Mouse (Mus musculus) frontal cortex, adult 2 months (tissue): ENCODE data around the gene Pwp2. TPM values are rescaled to one million over a fixed set of nuclear protein-coding genes. Genes with fewer than 3 reads are reported as not detected.
"Not testable (repeated sequence)": the region's sequence is repeated elsewhere in the genome, so short reads cannot be mapped to it uniquely, and the experiment has no call there.

Experiments used
- DNase-seq, 2 experiments: peaks; one replicate each; pipeline ENCODE4 v3.0.0; 2022; ENCODE audit warnings: low spot score in 1 of 2; ENCODE audit errors: extremely low spot score in 1 of 2
- polyA plus RNA-seq: library from polyadenylated mRNA; depleted of rRNA; stranded (reverse); fragments of >200 nt; gene quantifications from 2 replicates; pipeline ENCODE4 v1.2.3, GENCODE M21; 2012

Gene Pwp2
- polyA plus RNA-seq, 1 experiment: 18.0 TPM

GRCm38 (mm10) chr10:78147908-78148441, 37.0 kb downstream of the Pwp2 start:
- DNase-seq: no peak

DNA sequence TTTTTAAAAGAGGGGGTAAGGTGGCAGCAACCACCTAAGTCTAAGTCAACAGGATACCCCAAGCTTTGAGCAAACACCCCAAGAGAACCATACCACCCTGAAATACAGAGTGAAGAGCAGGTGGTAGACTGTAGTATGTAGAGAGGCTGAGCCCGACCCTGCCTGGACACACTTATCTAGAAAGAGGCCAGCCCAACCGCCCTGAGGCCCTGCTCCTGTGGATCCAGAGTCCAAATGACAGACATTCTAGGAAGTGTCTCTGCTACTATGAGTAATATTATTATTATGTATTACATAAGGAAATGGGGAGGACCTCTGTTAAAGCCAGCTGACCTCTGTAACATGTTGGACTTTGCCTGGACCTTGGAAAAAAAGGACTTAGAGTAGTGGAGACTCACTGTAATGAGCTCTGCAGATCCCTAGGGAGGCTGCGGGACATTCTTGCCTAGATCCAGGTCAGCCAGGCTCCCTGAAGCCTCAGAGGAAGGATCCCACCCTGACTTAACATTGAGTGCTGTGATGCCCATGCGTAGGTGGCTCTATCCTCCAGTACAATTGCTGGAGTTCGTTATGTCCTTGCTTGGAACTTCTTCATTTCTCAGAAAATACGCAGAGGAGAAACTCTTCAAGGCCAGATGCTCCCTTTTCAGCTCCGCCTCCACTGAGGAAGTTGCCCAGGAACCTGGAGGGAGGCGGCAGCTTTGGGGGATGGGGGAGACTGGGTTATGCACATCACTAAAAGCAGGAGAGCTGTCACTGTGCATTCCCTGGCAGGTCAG, 41.0 kb downstream of the Pwp2 start:
- DNase-seq: peak in 1 of 2 experiments; percentile 75

- DNase-seq: no peak
Observed at GRCm38 (mm10) chr10:78140843-78141242, 44.1 kb downstream of the Pwp2 start.

DNA sequence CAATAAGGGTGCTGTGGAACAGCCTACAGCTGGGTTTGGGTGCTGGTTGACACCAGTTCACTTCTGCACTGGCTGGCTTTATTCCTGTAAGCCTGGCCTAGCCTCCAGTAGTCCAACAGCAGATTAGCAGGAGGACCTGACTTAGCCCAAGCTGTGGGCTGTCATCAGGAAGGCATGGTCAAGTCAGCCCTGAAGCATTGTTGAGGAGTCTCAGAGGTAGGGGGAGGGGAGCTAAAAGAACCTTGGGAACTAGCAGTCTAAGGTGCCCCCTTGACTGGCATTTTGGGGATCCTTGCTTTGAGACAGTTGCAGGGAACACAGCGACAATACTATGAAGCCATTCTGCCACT, 44.7 kb downstream of the Pwp2 start:
- DNase-seq: no peak

GRCm38 (mm10) chr10:78139572-78140250, 45.2 kb downstream of the Pwp2 start:
- DNase-seq: no peak

- DNase-seq: no peak
Observed at GRCm38 (mm10) chr10:78138812-78139523, 46.0 kb downstream of the Pwp2 start.

GRCm38 (mm10) chr10:78137191-78137590, 47.8 kb downstream of the Pwp2 start:
- no peak for DNase-seq

- DNase-seq: no peak
Observed at GRCm38 (mm10) chr10:78135947-78136346, 49.0 kb downstream of the Pwp2 start.

- no peak for DNase-seq
Observed at GRCm38 (mm10) chr10:78134975-78135798, 49.8 kb downstream of the Pwp2 start.

- no peak for DNase-seq
Observed at GRCm38 (mm10) chr10:78134400-78134799, 50.5 kb downstream of the Pwp2 start.

- DNase-seq: no peak
Observed at GRCm38 (mm10) chr10:78129998-78130397, 55.0 kb downstream of the Pwp2 start.

- no peak for DNase-seq
Observed at GRCm38 (mm10) chr10:78129423-78129822, 55.5 kb downstream of the Pwp2 start.

DNA sequence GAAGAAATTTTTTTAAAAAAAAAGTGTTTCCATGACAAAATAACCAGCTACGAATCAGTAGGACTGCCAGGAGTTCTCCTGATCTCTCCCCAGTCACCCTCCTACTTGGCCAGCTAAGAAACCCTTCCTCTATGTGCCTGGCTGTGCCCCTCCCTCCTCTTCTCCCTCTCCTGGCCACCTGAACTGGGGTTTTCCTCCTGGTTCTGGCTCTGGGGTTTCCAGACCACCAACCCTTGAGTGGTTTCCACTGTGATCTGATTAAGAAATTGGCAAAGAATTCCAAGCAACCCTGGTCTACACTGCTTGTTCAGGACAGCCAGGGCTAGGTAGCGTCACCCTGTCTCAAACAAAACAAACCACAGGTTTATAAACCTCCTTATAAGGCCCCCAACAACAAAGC, 56.3 kb downstream of the Pwp2 start:
- DNase-seq: no peak

DNA sequence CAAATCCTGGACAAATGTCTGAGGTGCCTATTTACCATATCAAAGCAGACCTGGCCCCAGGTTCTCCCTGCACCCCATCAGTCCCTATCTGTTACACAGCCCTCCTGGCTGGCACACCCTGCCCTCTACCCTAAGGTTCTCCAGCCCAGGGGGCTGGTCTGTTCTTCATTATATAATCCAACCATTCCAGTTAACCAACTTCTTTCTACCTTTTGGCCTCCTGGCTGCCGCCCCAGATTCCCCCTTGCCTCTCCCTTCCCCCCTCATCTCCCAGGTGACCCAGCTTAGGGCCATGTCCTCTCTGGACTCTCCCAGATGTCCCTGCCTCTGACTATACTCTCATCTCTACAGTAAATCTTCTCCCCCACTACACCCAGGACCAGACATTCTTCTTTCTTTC, 57.0 kb downstream of the Pwp2 start:
- no peak for DNase-seq

- DNase-seq: no peak
Observed at GRCm38 (mm10) chr10:78127046-78127870, 57.7 kb downstream of the Pwp2 start.

DNA sequence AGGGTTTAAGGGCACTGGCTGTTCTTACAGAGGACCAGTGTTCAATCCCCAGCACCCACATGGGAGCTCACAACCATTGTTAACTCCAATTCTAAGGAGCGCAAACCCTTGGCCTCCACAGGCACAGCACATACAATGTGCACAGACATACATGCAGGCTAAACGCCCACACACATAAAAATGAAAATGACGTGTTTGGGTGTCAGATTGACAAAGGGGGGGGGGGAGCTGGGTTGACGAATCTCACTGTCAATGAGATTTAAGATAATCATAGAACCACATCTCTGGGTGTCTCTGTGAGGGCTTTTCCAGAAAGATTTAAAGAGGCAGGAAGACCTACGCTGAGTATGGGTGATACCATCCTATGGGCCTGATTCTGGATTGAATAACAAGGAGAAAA, 58.6 kb downstream of the Pwp2 start:
- DNase-seq: no peak

- not testable (repeated sequence) for DNase-seq
Observed at GRCm38 (mm10) chr10:78125061-78125460, 59.9 kb downstream of the Pwp2 start.

GRCm38 (mm10) chr10:78124137-78124536, 60.8 kb downstream of the Pwp2 start:
- not testable (repeated sequence) for DNase-seq
